Mouse (Mus musculus): ENCODE results near the gene Rcl1.

GRCm38 (mm10) chr19:29151443-29151842 is 50.3 kb downstream of the Rcl1 start:
- TF ChIP-seq CTCF (IDR thresholded peaks at IDR 0.05; ENCODE audit: borderline replicate concordance, insufficient read depth, low read length) (no peak), POLR2A (IDR thresholded peaks at IDR 0.05; ENCODE audit: low read depth, low read length) (no peak)

Measured in embryonic fibroblast, embryonic 13.5 days (primary cell).